12 mouse cellular contexts compared by ENCODE assay signal in the genomic region with DNA sequence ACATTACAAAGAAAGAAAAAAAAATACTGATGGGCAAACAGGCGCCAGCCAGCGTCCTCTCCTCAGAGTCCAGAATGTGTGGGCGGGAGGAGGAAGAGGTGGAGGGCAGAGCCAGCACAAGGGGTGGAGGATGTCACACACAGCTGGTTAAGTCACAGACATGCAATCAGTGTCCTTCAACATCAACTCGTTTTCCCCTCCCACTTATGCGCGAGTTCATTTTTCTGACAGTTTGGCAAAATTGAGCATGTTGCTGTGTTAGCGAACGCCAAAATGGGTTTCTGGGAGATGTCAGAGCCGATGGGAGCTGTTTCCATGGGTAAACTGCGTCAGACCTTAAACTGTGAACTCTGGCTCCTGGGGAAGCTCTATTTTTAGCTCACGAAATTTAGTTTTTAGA. TPM values are rescaled to one million over a fixed set of nuclear protein-coding genes. Genes with fewer than 3 reads are reported as not detected.
DNase-seq lines count a peak whose midpoint lies in the region; ATAC-seq and TF ChIP-seq lines count a peak whose summit lies in the region.
"Had no signal": no experiment of that assay in that cellular context is flagged by ENCODE, and none has a peak within 500 bp of the region (broad histone marks: within the 10 kb centered on the region; RNA-seq: fewer than 3 reads in every experiment).

No protein-coding gene starts in this region.

- no peaks in the 10 kb centered on the region for H3K36me3 ChIP-seq in forebrain, embryonic 15.5 days
- H3K36me3 ChIP-seq in forebrain, embryonic 12.5 days (replicated peaks), result no peaks in the 10 kb centered on the region
- no peaks in the 10 kb centered on the region for H3K36me3 ChIP-seq in stomach, embryonic 16.5 days (ENCODE audit: control insufficient read depth, insufficient read depth, low read length)
- H3K36me3 ChIP-seq in stomach, postnatal 0 days (ENCODE audit: control insufficient read depth, insufficient read depth, low read length), result no peaks in the 10 kb centered on the region
- no peaks in the 10 kb centered on the region for H3K36me3 ChIP-seq in intestine, embryonic 16.5 days (ENCODE audit: control insufficient read depth, insufficient read depth, low read length)

- DNase-seq in stomach, postnatal 0 days (ENCODE audit: low spot score), result no peak
- DNase-seq in embryo, embryonic 10.5 days (ENCODE audit: low spot score), result no peak
- DNase-seq in thymus, postnatal 25 days, result no peak
- DNase-seq: layer of hippocampus, adult 9-11 months had no signal

- H3K4me1 ChIP-seq in forebrain, embryonic 15.5 days, result 0 out of 2 replicates have a peak, but pooled peaks cover 7% of the 10 kb centered on the region
- H3K4me1 ChIP-seq in forebrain, embryonic 12.5 days, result peaks cover 4% of the 10 kb centered on the region; the same call in 1 of the 2 replicates
- H3K4me1 ChIP-seq in stomach, embryonic 16.5 days (ENCODE audit: control insufficient read depth, insufficient read depth, low read length), result no peaks in the 10 kb centered on the region
- no peaks in the 10 kb centered on the region for H3K4me1 ChIP-seq in stomach, postnatal 0 days (replicated peaks; ENCODE audit: control insufficient read depth, insufficient read depth)
- H3K4me1 ChIP-seq in intestine, embryonic 16.5 days (ENCODE audit: control insufficient read depth, insufficient read depth, low read length), result no peaks in the 10 kb centered on the region

- no peaks in the 10 kb centered on the region for H3K9me3 ChIP-seq in forebrain, embryonic 15.5 days
- H3K9me3 ChIP-seq in forebrain, embryonic 12.5 days, result no peaks in the 10 kb centered on the region
- H3K9me3 ChIP-seq in stomach, embryonic 16.5 days (replicated peaks; ENCODE audit: control insufficient read depth, low read length), result no peaks in the 10 kb centered on the region
- no peaks in the 10 kb centered on the region for H3K9me3 ChIP-seq in stomach, postnatal 0 days (ENCODE audit: control insufficient read depth, low read length)
- H3K9me3 ChIP-seq in intestine, embryonic 16.5 days (ENCODE audit: control insufficient read depth, low read length), result no peaks in the 10 kb centered on the region

- no peak overlapping the region for H3K4me3 ChIP-seq in forebrain, embryonic 15.5 days
- H3K4me3 ChIP-seq in forebrain, embryonic 12.5 days (replicated peaks), result no peak overlapping the region
- H3K4me3 ChIP-seq in stomach, embryonic 16.5 days (replicated peaks; ENCODE audit: low read length), result no peak overlapping the region
- H3K4me3 ChIP-seq in stomach, postnatal 0 days (ENCODE audit: low read depth, low read length), result no peak overlapping the region
- H3K4me3 ChIP-seq in intestine, embryonic 16.5 days (ENCODE audit: low read length), result no peak overlapping the region

- no peak for TF ChIP-seq CTCF in stomach, postnatal 0 days (IDR thresholded peaks at IDR 0.05; ENCODE audit: low read depth)

- WGBS in forebrain, embryonic 15.5 days, result 72% methylated on average over 11 of the region's 11 CpGs
- WGBS in forebrain, embryonic 12.5 days, result 83% methylated on average over 11 of the region's 11 CpGs
- WGBS in stomach, embryonic 16.5 days, result 57% methylated on average over 11 of the region's 11 CpGs
- WGBS in stomach, postnatal 0 days, result 53% methylated on average over 11 of the region's 11 CpGs
- WGBS in intestine, embryonic 16.5 days, result 55% methylated on average over 11 of the region's 11 CpGs

- H3K9ac ChIP-seq in forebrain, embryonic 15.5 days (replicated peaks), result no peak overlapping the region
- no peak overlapping the region for H3K9ac ChIP-seq in forebrain, embryonic 12.5 days
- no peak overlapping the region for H3K9ac ChIP-seq in stomach, embryonic 16.5 days (ENCODE audit: low read length)
- no peak overlapping the region for H3K9ac ChIP-seq in stomach, postnatal 0 days (ENCODE audit: low read length)
- H3K9ac ChIP-seq in intestine, embryonic 16.5 days (ENCODE audit: low read depth, low read length), result peak overlapping the region; percentile 22; the same call in 1 of the 2 replicates

- no peak for TF ChIP-seq EP300 in stomach, postnatal 0 days (optimal IDR thresholded peaks at IDR 0.05)

- ATAC-seq in forebrain, embryonic 15.5 days (replicated peaks), result peak; percentile 43
- no peak for ATAC-seq in forebrain, embryonic 12.5 days (ENCODE audit: low FRiP score)
- ATAC-seq in stomach, embryonic 16.5 days (ENCODE audit: insufficient read depth, low FRiP score), result no peak
- no peak for ATAC-seq in stomach, postnatal 0 days (ENCODE audit: low FRiP score, low TSS enrichment)
- ATAC-seq in intestine, embryonic 16.5 days, result no peak
- no peak for ATAC-seq in megakaryocyte, adult 5-6 weeks (ENCODE audit: poor library complexity, severe bottlenecking)

- H3K27ac ChIP-seq in forebrain, embryonic 15.5 days (replicated peaks), result no peak overlapping the region
- no peak overlapping the region for H3K27ac ChIP-seq in forebrain, embryonic 12.5 days
- no peak overlapping the region for H3K27ac ChIP-seq in stomach, embryonic 16.5 days (ENCODE audit: low read length)
- H3K27ac ChIP-seq in stomach, postnatal 0 days (replicated peaks), result no peak overlapping the region
- no peak overlapping the region for H3K27ac ChIP-seq in intestine, embryonic 16.5 days (ENCODE audit: low read length)
- H3K27ac ChIP-seq: macrophage had no signal

- H3K27me3 ChIP-seq in forebrain, embryonic 15.5 days, result no peaks in the 10 kb centered on the region
- no peaks in the 10 kb centered on the region for H3K27me3 ChIP-seq in forebrain, embryonic 12.5 days
- no peaks in the 10 kb centered on the region for H3K27me3 ChIP-seq in stomach, embryonic 16.5 days (ENCODE audit: control insufficient read depth, insufficient read depth, low read length)
- no peaks in the 10 kb centered on the region for H3K27me3 ChIP-seq in stomach, postnatal 0 days (ENCODE audit: control insufficient read depth, insufficient read depth, low read length)
- no peaks in the 10 kb centered on the region for H3K27me3 ChIP-seq in intestine, embryonic 16.5 days (replicated peaks; ENCODE audit: control insufficient read depth, insufficient read depth, low read length)

- no peak overlapping the region for H3K4me2 ChIP-seq in forebrain, embryonic 15.5 days (replicated peaks)
- H3K4me2 ChIP-seq in forebrain, embryonic 12.5 days, result no peak overlapping the region
- peak overlapping the region; percentile 2; the same call in 1 of the 2 replicates for H3K4me2 ChIP-seq in stomach, embryonic 16.5 days (ENCODE audit: low read depth, low read length)
- H3K4me2 ChIP-seq in stomach, postnatal 0 days (replicated peaks; ENCODE audit: low read depth), result no peak overlapping the region
- no peak overlapping the region for H3K4me2 ChIP-seq in intestine, embryonic 16.5 days (ENCODE audit: low read depth, low read length)

RNA-seq across cellular contexts. Expression of gene Aox1, which starts 27.2 kb away (rescaled TPM):
- polyA plus RNA-seq in forebrain, embryonic 15.5 days (2015; fragmentation: Nextera tagmentation; extraction: Ambion mirVana), result 0.24 and 0.27 TPM in 2 replicates
- 0.10 and 0.12 TPM in 2 replicates for polyA plus RNA-seq in forebrain, embryonic 12.5 days (2016; fragmentation: Nextera tagmentation; extraction: Ambion mirVana)
- 0.31 and 0.32 TPM in 2 replicates for polyA plus RNA-seq in stomach, embryonic 16.5 days (2015; fragmentation: Nextera tagmentation; extraction: Ambion mirVana)
- 0.15 and 0.22 TPM in 2 replicates for polyA plus RNA-seq in stomach, postnatal 0 days (2015; fragmentation: Nextera tagmentation; extraction: Ambion mirVana)
- polyA plus RNA-seq in intestine, embryonic 16.5 days (2015; fragmentation: Nextera tagmentation; extraction: Ambion mirVana), result 0.04 and 0.16 TPM in 2 replicates
- total RNA-seq in megakaryocyte, adult 5-6 weeks (2015), result 0.27 TPM in 1 of 2 replicates, not detected in the other
- 0.04 and 0.16 TPM in 2 replicates for total RNA-seq in megakaryocyte, adult 5-6 weeks (2017)
- polyA plus RNA-seq: limb, embryonic 11.5 days had no signal

RNA-seq across cellular contexts. Expression of gene Kctd18, which starts 38.2 kb away (rescaled TPM):
- polyA plus RNA-seq in forebrain, embryonic 15.5 days (2015; fragmentation: Nextera tagmentation; extraction: Ambion mirVana), result 30.0 and 30.7 TPM in 2 replicates
- 25.7 and 27.6 TPM in 2 replicates for polyA plus RNA-seq in forebrain, embryonic 12.5 days (2016; fragmentation: Nextera tagmentation; extraction: Ambion mirVana)
- polyA plus RNA-seq in stomach, embryonic 16.5 days (2015; fragmentation: Nextera tagmentation; extraction: Ambion mirVana), result 14.7 and 14.8 TPM in 2 replicates
- 7.5 and 8.1 TPM in 2 replicates for polyA plus RNA-seq in stomach, postnatal 0 days (2015; fragmentation: Nextera tagmentation; extraction: Ambion mirVana)
- 8.6 and 9.0 TPM in 2 replicates for polyA plus RNA-seq in intestine, embryonic 16.5 days (2015; fragmentation: Nextera tagmentation; extraction: Ambion mirVana)
- total RNA-seq in megakaryocyte, adult 5-6 weeks (2015), result 10.9 and 11.6 TPM in 2 replicates
- total RNA-seq in megakaryocyte, adult 5-6 weeks (2017), result 17.4 and 18.7 TPM in 2 replicates

RNA-seq across cellular contexts. Expression of gene Aox3, which starts 56.0 kb away (rescaled TPM):
- polyA plus RNA-seq in forebrain, embryonic 15.5 days (2015; fragmentation: Nextera tagmentation; extraction: Ambion mirVana), result 0.04 and 0.38 TPM in 2 replicates
- polyA plus RNA-seq in forebrain, embryonic 12.5 days (2016; fragmentation: Nextera tagmentation; extraction: Ambion mirVana), result 0.20 and 0.29 TPM in 2 replicates
- polyA plus RNA-seq in stomach, embryonic 16.5 days (2015; fragmentation: Nextera tagmentation; extraction: Ambion mirVana), result 0.71 and 1.4 TPM in 2 replicates
- 0.62 and 0.70 TPM in 2 replicates for polyA plus RNA-seq in stomach, postnatal 0 days (2015; fragmentation: Nextera tagmentation; extraction: Ambion mirVana)
- polyA plus RNA-seq in intestine, embryonic 16.5 days (2015; fragmentation: Nextera tagmentation; extraction: Ambion mirVana), result 0.50 and 0.68 TPM in 2 replicates
- total RNA-seq in megakaryocyte, adult 5-6 weeks (2015), result 0.22 and 0.52 TPM in 2 replicates
- 0.08 and 0.15 TPM in 2 replicates for total RNA-seq in megakaryocyte, adult 5-6 weeks (2017)
- total RNA-seq: neutrophil, adult 5-6 weeks had no signal
- polyA plus RNA-seq: macrophage had no signal
